Mouse (Mus musculus) lung, adult 2 months (tissue): ENCODE measurements around the gene Cmtm1.

Experiments used
- CTCF ChIP-seq: fragments of 200-500 bp; IDR thresholded peaks from 2 replicates; pipeline ENCODE4 v1.5.1; 2011; ENCODE audit warnings: mild to moderate bottlenecking, low read length, control low read depth; ENCODE audit not compliant: insufficient read depth
- POLR2A ChIP-seq: fragments of 200-500 bp; IDR thresholded peaks from 2 replicates; pipeline ENCODE4 v1.6.1; 2011; ENCODE audit warnings: low read depth, mild to moderate bottlenecking, control low read depth, low read length, borderline replicate concordance; ENCODE audit errors: extremely low read depth

DNA sequence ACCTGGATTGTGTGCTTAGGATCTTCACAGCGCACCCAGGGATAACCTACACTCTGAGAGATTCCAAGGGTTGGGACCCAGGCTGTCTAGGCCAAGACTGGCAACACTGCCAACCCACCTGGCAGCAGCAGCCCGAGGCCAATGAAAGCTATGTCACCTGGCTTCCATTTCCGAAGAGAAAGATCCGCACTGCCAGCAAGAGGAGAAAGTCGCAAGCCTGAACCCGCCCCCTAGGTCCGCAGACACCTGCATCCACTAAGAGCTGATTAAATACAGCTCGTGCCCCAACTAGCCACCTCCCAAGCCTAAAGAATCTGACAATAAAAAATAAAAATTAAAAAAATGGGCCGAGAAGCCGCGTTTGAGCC, 62.1 kb downstream of the Cmtm1 start:
- no peak for TF ChIP-seq POLR2A
- TF ChIP-seq CTCF = no peak
